Mouse (Mus musculus) brown adipose tissue, adult 24 weeks (tissue): ENCODE data around the gene Cdnf. TPM values are rescaled to one million over a fixed set of nuclear protein-coding genes. Genes with fewer than 3 reads are reported as not detected.

ENCODE experiments used
- H3K27ac ChIP-seq: fragments of 200-500 bp; replicated peaks from 2 replicates; pipeline ENCODE4 v1.5.1; 2012; ENCODE audit warnings: low read depth, mild to moderate bottlenecking, low read length
- H3K4me1 ChIP-seq: fragments of 200-500 bp; 2 replicates; pipeline ENCODE4 v1.6.1; 2012; ENCODE audit warnings: low read length, mixed read lengths; ENCODE audit not compliant: control insufficient read depth, insufficient read depth, insufficient read length
- H3K4me3 ChIP-seq: fragments of 200-500 bp; 2 replicates; pipeline ENCODE4 v1.5.1; 2012; ENCODE audit warnings: low read depth, mild to moderate bottlenecking, low read length, moderate library complexity; ENCODE audit not compliant: insufficient read depth
- polyA plus RNA-seq: library from polyadenylated mRNA; stranded (reverse); fragments of >200 nt; gene quantifications from 2 replicates; pipeline ENCODE4 v1.2.4, GENCODE M21; 2012; ENCODE audit not compliant: missing spikeins, insufficient read depth, insufficient read length

Gene Cdnf
- polyA plus RNA-seq: 7.5 and 8.0 TPM in 2 replicates

- H3K4me1 ChIP-seq: peaks cover 2% of the 10 kb centered on the region
- H3K4me3 ChIP-seq: peak within 1 kb of the TSS; percentile 85
- peak within 1 kb of the TSS; percentile 80 for H3K27ac ChIP-seq
These were observed at the start of gene Cdnf, which contains the start of the genes Gm45902 and Hspa14 for GRCm38 (mm10) chr2:3512552-3513454. TSS of gene Cdnf (plus strand) at chr2:3513030. TSS of gene Gm45902 (minus strand) at chr2:3512790. TSS of gene Hspa14 (minus strand) at chr2:3512814.

DNA sequence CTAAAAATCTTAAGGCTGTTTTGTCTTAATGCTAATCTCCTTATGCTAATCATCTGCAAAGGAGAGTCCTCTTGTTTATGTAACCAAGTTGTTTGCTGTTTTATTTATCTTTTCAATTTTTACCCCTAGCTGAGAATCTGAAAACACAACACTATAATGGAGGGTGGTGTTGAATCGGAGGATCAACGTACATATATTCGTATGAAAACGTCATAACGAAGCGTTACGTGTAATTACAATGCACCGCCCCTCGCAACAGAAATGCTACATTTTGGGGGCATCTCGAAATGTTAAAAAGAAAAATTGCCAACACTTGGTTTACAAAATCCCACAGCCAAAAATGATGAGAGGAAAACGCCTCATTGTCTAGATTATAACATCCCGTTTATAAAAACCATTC is 38.9 kb upstream of the Cdnf start:
- peak overlapping the region; percentile 83 for H3K4me3 ChIP-seq
- H3K4me1 ChIP-seq: peaks cover 3% of the 10 kb centered on the region; the same call in 1 of the 2 replicates
- H3K27ac ChIP-seq: no peak overlapping the region

DNA sequence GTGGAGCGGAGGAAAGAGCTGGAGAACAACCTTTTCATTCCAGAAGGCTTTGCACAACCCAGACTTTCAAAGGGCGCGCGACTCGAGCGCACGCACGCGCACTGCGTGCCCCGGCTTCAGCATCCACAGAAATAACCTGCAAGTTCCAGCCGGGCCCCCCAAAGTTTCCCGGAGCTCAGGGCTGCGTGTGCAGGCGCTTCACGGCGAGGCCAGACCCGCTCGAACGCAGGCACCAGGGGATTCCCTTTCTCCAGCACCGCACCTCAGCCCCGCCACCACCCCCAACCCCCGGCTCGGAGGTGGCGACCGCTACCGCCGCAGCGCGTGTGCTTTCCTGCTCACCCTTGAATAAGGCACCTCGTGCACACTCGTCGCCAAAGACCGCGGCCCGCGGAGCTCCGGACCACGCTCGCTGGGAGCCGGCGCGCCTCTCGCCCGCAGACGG is 38.4 kb upstream of the Cdnf start:
- peaks cover 3% of the 10 kb centered on the region; the same call in 1 of the 2 replicates for H3K4me1 ChIP-seq
- no peak overlapping the region for H3K27ac ChIP-seq
- H3K4me3 ChIP-seq: peak overlapping the region; percentile 83

DNA sequence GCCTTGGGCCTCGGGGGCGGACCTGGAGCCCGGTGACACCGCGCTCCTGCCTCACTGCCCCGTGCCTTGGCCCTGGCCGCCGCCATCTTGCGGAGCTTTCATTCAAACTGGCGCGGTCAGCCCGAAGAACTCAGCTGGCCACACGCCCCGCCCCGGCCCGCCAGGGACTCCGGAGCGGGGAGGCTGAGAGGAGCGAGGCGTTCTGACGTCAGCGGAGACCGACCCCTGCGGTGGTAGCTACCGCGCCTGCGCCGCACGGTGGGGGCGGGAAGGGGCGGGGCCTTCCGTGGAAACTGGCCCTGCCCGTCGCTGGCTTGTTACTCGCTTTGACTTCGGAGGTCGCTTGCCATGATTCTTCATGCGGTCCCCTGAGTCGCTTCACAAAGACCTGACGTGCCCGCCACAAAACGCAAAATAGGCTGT is 38.0 kb upstream of the Cdnf start, which contains the start of gene Suv39h2:
Gene Suv39h2, minus strand, starts transcription at position 171 of the 423 bp plus-strand sequence.
- peak within 1 kb of the TSS; percentile 72 for H3K27ac ChIP-seq
- H3K4me3 ChIP-seq: peak within 1 kb of the TSS; percentile 83
- H3K4me1 ChIP-seq: peaks cover 3% of the 10 kb centered on the region; the same call in 1 of the 2 replicates

DNA sequence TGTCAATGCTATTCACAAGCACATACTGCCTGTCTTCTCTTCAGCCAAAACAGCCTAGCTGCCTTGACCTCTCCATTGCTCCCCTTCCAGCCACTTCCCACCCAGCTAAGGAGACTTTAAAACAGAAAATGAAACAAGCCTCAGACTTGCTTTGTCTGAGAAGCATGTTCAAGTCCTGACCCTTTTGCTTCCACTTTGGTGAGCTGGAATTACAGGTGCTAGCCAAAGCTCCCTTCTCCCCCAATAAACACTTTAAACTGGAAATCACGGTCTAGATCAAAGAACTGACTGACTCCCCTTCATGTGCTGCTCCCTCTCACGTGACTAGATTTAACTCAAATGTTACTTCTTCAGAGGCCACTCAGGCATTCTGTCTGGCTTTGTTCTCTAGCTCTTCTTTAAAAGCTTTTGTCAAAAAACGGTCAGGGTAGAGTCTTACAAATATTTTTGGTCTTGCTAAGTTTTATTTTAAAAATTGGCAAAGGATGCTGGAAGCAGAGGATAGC is 37.0 kb upstream of the Cdnf start:
- Histone ChIP-seq H3K4me3 (peak overlapping the region; percentile 83), H3K27ac (no peak overlapping the region), H3K4me1 (peaks cover 3% of the 10 kb centered on the region; the same call in 1 of the 2 replicates)

DNA sequence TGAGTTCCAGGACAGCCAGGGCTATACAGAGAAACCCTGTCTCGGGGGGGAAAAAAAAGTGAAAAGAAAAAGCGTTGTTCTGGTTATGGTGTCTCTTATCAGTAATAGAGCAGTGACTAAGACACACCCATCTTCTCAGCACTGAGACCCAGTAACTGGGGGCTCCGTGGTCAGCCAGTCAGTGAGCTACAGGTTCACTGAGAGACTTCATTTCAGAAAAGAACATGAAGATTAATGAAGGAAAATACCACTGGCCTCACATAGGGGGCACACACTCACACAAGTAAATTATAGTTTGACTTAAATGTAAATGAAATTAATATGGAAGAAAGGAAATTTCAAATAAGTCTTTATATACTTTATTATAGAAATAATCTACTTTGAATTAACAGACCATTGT is 32.6 kb upstream of the Cdnf start:
- Histone ChIP-seq H3K4me1 (peaks cover 3% of the 10 kb centered on the region; the same call in 1 of the 2 replicates), H3K4me3 (no peak overlapping the region), H3K27ac (no peak overlapping the region)

GRCm38 (mm10) chr2:3489816-3490215 is 23.0 kb upstream of the Cdnf start:
- Histone ChIP-seq H3K4me1 (no peaks in the 10 kb centered on the region), H3K4me3 (no peak overlapping the region), H3K27ac (no peak overlapping the region)

DNA sequence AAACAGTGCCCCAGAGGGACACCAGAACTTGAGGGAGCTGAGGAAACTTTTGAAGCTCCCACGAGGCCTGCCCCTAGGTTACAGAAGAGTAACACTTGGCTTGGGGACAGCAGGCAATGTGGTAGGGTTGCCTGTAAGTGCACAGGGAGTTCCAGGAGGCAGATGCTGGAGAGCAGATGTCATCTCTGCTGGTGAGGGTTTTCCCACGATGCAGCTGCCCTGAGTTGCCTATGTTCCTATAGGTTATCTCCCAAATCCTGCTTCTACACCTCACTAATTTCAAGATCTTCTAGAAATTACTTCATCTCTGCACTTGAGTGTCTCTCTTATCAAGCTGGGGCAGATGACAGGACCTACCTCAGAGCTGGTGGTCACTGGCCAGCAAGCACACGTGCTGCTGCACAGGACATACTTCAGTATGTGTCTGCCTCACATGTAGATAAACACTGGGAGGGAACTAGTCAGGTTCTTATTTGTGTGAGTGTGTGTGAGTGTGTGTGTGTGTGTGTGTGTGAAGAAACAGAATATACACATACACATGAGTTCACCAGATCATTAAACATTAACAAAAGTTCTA is 18.9 kb upstream of the Cdnf start:
- H3K4me1 ChIP-seq: no peaks in the 10 kb centered on the region
- H3K4me3 ChIP-seq: no peak overlapping the region

DNA sequence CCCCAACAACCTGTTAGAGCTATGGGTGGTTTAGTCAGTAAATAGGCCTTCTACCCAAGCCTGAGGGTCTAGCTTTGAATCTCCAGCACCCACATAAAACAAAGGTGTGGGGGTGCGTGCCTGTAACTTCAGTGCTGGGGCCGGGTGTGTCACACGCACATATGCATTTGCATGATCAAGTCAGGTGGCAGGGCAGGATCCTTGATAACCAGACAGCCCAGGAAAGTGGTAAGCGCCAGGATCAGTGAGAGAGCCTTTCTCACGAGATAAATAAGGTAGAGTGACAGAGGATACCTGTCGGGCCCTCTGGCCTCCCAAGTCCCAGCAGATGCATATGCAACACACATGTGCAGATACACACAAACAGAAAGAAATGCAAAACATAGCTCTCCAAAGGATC is 13.3 kb upstream of the Cdnf start:
- H3K4me1 ChIP-seq: no peaks in the 10 kb centered on the region
- no peak overlapping the region for H3K27ac ChIP-seq
- no peak overlapping the region for H3K4me3 ChIP-seq

More for the DNA sequence above, 18.9 kb upstream of the Cdnf start:
- no peak overlapping the region for H3K27ac ChIP-seq

GRCm38 (mm10) chr2:3500886-3501285 is 11.9 kb upstream of the Cdnf start:
- Histone ChIP-seq H3K27ac (no peak overlapping the region), H3K4me3 (no peak overlapping the region), H3K4me1 (no peaks in the 10 kb centered on the region)

DNA sequence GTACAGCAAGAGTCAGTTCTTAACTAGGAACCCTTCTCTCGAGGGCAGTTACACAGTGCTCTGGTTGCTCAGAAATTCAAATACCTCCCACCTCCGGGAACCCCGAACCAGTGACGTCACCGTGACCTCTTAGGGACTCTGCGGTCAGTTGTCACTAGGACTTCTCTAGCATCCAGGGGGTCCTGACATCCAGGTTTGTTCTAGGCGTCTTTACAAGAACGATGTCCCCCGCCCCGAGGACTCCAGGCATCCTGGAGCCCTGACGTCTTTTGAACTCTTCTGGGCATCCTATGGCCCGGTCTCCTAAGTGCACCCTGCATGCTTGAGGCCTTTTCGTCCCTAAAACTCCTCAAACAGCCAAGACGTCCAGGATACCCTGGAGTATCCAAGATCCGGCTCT is 754 bp upstream of the Cdnf start:
- Histone ChIP-seq H3K4me3 (peak overlapping the region; percentile 78), H3K27ac (peak overlapping the region; percentile 19; the same call in 1 of the 2 replicates), H3K4me1 (peaks cover 2% of the 10 kb centered on the region)

GRCm38 (mm10) chr2:3522558-3522957 is 9.7 kb downstream of the Cdnf start:
- H3K4me1 ChIP-seq: no peaks in the 10 kb centered on the region
- no peak overlapping the region for H3K27ac ChIP-seq
- H3K4me3 ChIP-seq: no peak overlapping the region

- Histone ChIP-seq H3K27ac (no peak overlapping the region), H3K4me1 (no peaks in the 10 kb centered on the region), H3K4me3 (no peak overlapping the region)
These were observed 13.5 kb downstream of the Cdnf start for GRCm38 (mm10) chr2:3526288-3526687.

DNA sequence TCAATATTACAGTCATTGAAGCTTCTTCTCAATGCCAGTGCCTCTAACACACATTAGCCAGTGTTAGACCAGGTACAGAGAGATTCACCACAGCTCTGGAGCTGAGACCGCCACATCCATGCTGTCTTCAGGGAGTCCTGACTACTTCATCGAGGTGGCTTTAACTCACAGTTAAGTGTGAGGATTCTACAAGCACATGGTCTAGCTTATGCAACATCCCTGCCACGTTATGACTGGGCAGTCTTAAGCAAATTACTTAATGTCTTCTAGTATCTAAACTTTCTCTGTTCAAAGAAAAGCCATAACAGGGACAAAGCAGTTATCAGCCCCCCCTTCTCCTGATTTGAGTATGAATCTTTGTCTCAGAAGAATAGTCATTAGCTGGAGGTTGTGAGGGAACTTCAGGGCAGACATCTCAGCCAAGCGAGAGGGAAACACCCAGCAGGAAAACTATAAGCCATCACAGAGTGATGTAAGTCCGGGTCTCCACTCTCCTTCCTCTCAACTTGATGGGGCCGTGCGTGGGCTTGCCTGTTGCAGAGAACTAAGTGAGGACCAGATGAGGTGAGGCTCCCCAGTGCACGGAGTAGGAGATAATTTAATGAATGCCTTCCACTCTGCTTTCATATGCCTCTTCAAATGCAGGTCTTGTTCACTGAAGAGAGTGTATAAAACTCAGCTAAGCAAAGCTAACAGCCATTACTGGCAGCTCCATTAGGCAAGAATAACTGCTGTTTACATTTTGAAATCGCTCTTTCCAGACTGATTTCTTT is 28.7 kb downstream of the Cdnf start:
- H3K4me1 ChIP-seq: no peaks in the 10 kb centered on the region
- no peak overlapping the region for H3K27ac ChIP-seq
- no peak overlapping the region for H3K4me3 ChIP-seq
